Mouse (Mus musculus) c-Kit-negative CD71-positive TER-119-positive erythroid progenitor cells, embryonic 14.5 days (primary cell): ENCODE measurements around the gene Ubr4.
"Not testable (repeated sequence)": the region's sequence is repeated elsewhere in the genome, so short reads cannot be mapped to it uniquely, and the experiment has no call there.

Experiments
- DNase-seq: peaks from one replicate; pipeline ENCODE4 v3.0.0-alpha.2; 2013; ENCODE audit warnings: low read depth, low spot score

Ubr4 gene

DNA sequence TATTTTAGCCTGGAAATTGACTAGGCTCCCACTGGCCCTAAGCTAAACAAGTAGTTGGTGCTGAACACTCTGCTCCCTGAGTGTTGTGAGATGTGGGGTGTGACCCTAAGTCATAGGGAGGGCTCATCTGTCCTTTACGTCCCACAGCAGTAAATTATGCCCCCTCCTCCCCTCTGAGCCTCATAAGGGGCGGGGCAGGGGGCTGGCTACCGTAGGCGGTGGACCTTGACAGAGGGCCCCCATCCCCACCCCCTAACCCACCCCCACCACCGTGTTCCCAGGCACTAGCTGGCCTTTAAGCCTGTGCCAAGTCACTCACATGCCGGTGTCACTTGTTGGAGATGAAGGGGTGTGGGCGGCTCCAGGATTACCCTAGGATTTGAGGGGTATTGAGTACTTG is 132.1 kb downstream of the Ubr4 start:
- DNase-seq: no peak

DNA sequence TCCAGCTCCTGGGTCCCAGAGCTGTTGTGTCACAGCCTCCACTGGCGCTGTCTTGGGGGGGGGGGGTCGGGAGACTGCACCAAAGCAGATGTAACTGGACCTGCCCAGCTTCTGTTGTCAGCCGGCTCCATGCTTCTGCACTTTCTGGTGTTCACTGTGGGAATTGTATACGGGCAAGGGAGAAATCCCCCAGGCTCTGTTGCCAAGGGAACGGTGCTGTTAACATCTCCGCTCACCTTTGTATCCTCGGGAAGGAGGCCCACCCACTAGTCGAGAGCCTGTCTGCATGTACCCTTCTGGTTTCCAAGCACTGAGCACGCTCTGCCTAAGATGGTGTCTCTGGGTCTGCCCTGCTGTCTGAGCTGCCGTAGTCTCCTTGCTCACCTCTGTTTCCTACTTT is 134.7 kb downstream of the Ubr4 start:
- no peak for DNase-seq

DNA sequence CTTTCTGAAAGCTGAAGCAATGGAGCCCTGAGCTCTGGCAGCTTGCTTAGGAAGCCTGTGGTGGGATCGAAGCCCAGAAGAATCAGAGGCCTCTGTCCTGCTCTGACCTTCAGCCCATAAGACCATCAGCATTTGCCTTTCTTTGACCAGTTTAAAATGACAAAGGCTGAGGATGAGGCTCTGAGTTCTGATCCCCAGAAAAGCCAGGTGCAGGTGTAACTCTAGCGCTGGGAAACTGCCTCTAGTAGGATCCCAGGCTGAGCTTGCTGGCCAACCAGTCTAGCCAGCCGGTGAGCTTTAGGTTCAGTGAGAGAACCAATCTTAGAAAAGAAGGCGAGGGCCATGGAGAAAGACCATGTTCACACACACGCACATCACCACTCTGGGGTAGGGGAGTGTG is 135.9 kb downstream of the Ubr4 start:
- DNase-seq: no peak

DNA sequence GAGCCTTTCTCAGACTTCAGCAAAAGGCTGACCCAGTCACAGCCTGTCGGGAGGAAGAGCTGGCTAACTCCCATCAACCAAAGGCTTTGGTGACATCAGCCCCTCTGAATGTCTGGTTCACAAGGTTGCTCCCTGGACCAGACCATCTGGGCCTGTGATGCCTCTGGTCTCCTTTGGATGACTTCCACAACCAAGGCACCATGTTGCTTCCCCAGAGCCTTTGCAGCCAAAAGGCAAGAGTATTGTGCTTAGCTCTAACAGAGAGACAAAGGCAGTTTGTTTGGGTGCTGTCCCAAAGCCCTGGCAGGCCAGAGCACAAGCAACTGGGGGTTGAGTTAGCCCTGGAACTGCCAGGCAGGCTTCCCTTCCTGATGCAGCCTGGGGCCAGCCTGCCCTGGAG is 137.5 kb downstream of the Ubr4 start:
- DNase-seq: no peak

DNA sequence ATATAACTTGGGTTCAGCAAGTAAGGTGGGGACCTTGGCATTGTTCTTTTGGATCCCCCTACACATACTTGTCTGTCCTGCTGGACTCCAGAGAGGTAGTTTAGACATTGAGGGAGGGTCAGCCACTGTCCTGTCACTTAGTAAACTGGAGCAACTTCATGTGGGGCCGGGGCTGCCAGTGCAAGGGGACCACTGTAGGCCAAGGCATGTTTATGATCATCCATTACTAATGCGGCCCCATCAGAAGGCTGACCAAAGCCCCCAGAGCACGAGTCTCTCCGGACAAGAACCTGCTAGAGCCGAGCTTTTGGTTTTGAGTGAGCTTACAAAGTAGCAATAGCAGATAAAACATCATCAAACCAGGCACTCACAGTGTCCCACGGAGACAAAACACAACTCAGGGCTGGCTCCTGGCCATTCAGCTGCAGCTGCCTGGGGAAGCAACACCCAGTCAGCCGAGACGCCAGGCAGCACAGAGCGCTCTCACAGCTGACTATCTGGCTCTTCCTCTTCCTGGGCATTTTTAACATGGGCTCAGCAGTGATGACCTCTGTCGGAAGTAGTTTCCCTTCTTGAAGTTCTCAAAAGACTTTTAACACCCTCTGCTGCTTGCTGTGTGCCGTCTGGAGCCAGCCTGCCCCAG is 138.1 kb downstream of the Ubr4 start:
- no peak for DNase-seq

DNA sequence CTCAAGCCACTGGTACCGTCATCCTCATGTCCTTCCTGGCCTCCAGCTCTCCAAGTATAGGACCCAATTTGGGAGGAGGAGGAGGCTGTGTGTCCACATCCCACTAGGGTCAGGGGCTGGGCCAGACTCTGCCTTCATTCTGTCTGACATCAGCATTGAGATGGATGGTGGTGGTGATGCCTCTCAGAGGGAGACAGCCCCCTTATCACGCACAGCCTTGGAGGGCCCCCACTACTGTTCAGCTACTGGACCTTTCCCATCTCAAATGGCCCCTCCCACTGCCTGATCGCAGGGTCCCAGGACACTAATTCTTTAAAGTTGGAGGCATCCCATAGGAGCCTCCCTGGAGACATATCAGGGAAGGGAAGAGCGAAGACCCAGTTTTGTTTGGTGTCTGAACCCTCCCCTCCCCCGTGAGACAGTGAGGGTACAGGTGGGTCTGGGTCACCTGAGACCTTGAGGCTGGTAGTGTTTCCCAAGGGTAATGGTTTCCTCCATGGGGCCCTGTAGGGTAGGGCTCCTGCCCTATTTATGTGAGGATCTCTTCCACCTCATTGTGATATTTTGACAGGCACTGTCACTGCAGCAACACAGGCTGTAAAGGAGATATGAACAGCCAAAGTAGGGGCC is 139.2 kb downstream of the Ubr4 start:
- DNase-seq: no peak

DNA sequence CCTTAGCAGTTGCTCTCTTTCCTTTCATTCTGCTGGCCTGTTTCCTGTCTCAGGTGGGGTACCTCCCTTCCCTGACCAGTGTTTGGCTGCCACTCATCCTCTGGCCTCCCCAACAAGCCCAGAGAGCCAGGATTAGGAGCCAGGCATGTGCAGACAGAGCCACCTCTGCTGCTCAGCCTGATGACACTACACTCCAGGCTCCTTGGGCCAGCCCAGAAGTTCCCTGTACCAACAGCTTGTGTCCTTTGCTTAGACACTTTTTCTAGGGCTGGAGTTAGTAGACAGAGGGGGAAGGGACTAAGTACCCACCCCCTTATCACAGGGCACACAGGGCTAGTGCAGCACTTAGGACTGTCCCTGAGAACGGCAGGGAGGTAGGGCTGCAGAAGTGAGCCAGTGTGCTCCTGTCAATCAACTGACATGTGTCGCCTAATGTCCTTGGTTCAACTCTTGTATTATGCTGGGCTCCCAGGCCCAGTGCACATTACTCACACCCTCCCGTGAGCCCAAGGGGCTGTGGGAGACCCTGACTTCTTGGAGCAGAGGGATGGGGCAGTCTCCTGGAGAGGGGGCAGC is 139.9 kb downstream of the Ubr4 start:
- DNase-seq: no peak

DNA sequence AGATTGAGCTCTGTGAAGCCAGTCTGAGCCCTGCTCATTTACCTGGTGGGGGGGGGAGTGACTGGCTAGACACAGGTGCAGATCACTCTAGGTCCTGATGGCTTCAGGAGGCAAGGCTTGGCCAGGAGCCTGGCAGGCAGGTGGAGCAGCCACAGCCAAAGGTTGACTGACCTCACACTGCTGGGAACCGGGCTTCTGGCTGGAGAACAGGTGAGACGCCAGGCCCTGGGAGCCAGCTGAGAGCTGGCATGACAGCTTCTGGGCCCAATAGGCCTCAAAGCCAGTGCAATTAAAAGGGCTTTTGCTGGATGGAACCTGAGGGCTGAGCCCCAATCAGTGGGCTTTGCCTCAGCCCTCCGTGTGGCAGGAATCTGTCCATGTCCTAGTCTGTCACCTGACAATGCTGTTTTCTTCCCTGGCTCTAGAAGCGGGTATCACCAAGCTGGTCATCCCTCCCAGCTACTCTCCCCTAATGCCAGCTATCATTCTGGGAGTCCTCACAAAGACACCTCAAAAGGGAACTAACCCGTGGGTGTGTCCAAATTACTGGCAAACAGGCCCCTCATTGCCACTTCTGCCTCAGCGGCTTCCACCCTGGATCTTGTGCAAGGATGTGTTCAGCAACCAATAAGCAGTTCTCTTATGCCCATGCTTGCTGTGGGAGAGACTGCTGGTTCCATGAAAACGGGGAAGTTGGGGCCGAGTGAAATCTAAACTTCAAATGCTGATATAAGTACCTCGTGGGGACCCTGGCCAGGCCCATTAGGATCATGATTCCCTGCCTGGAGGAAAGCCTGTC is 141.0 kb downstream of the Ubr4 start:
- DNase-seq: no peak

DNA sequence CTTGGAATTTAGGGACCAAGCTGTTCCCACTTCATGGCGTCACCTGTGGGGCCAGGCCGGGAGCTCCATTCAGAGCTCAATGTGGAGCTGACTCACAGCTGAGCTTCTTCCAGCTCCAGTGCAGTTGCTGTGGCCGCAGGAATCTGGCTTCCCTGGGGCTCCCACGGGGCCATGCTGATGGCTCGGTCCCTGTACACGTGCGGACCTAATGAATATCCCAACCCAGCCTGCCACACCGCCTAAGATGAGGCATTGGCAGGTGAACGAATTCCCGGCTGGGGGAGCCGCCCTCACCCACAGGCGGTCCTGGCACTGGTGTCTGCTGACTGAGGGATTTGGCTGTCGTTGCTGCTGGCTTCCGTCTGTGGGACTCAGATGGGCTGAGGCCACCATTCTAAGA is 148.4 kb downstream of the Ubr4 start:
- DNase-seq: no peak

DNA sequence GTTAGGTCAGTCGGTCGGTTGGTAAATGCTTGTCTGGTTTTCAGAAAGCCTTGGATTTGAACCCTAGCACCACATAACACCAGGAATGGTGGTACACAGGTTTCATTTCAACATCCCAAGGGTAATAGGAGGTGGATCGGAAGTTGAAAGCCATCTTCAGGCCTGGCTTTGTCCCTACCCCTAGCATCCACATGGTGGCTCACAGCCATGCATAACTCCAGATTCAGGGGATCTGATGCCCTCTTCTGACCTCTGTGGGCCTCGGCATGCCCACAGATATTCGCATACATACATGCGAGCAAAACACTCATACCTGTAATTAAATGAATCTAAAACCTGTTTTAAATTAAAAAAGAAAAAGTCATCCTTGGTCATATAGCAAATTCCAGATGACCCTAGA is 149.3 kb downstream of the Ubr4 start:
- no peak for DNase-seq

DNA sequence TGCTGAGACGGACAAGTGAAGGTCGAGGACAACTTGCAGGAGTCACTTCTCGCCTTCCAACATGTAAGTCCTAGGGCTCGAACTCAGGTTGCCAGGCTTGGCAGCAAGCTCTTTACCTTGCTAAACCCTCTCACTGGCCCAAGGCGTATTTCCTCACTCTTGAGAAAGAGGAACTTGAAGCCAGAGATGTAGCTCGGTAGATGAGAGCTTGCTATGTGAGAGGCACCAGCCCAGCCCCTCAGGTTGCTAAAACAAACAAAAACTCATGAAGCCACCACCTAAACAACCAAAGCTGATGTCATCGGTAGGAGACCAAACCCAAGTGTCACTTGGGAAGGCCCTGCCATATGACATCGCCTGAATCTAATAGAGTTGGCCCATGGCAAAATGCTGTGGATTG is 151.5 kb downstream of the Ubr4 start:
- DNase-seq: no peak

DNA sequence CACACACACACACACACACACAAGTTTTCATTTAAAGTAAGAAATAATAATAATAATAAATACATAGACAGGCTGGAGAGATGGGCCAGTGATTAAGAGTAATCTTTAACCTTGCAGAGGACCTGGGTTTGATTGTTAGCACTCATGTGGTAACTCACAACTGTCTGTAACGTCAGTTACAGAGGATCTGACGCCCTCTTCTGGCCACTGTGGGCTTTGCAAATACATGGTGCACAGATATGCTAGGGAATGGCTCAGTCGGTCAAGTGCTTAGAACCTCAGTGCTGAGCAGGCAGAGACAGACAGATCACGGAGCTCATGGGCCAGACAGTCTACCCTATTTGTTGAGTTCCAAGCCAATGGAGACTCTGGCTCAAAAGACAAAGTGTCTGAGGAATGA is 153.3 kb downstream of the Ubr4 start:
- no peak for DNase-seq

DNA sequence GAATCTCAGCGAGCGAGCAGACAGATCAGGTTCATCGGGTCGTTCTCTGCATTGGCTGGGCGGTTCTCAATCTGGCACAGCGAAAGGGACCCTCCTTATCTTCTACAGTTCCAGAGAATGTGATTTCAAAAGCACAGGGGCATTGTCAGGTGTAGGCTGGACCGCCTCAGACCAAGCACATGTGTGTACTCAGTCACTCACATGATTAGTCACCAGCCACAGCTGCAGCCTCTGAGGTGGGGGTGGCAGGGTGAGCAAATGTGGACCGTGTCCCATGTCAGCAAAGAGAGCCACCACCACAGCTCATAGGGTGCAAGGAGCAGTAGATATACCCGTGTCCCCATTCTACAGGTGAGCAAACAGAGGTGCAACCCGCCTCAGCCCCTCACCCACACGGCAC is 154.3 kb downstream of the Ubr4 start:
- no peak for DNase-seq

DNA sequence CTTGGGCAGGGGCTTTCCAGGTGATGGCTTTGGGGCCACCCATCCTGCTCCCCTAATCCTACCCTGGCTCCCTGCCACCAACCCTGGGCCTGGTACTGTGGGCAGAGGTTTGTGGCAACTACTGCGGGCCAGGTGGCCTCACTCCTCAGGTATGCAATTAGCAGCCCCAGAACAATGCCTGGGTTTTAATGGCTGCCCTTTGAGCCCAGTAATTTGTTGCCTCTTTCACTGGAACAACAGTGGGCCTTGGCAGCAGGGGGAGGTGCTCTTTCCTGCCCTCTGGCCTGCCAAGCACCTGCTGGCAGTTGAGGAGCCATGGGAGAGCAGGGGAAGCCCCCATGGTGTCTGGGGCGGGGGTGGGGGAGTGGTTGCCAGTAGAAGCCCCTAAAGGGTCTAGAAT is 156.7 kb downstream of the Ubr4 start:
- DNase-seq: no peak

DNA sequence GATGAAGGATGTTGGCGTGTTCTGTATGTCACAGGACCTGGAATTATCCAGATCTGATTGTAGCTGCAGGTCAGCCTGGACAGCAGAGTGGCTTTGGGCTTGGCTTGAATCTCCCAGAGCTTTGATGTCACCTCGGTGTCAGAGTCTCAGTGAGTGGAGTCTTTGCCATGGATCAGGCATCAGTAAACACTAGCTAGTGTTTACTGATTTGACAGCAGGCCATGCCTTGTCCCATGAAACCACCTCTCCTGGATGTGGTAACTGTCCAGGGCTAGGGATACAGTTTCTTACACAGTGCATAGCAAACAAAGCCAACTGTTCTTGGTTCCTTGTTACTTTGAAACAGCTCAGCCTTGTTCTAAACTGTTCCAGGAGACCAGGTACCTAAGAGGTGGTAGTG is 159.1 kb downstream of the Ubr4 start:
- DNase-seq: no peak

DNA sequence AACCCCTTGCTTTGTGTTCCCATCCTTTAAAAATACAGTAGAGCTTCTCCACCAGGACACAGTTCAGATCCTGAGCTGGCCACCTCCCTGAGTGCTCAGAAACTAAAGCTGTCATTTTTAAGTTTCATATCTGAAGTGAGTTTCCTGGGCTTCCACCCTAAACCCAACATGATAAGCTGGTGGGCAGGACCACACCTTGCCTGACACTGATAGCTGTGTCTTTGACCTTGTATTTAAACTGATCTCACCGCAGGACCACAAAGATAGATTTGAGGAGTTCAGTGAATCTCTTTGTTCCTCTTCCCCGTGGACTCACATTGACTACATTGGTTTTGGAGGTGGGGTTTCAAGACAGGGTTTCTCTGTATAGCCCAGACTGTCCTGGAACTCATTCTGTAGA is 160.6 kb downstream of the Ubr4 start:
- DNase-seq: no peak

DNA sequence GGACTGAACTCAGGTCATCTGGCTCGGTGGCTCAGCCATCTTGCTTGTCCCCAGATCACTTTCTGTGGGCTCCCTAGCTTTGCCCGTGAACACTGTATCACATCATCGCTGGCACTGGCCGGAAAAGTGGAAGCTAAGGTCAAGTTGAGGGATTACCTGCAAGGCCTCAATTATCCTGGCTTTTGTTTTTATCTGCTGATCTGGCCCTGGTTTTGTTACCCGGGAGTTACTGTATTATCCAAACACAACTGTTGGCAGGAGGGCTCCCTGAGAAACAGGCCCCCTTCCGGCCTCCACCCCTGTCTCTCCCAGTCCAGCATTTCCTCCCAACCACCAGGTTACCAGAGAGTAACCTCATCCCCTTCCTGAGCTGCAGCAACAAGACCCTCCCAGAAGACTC is 166.8 kb downstream of the Ubr4 start:
- DNase-seq: no peak

DNA sequence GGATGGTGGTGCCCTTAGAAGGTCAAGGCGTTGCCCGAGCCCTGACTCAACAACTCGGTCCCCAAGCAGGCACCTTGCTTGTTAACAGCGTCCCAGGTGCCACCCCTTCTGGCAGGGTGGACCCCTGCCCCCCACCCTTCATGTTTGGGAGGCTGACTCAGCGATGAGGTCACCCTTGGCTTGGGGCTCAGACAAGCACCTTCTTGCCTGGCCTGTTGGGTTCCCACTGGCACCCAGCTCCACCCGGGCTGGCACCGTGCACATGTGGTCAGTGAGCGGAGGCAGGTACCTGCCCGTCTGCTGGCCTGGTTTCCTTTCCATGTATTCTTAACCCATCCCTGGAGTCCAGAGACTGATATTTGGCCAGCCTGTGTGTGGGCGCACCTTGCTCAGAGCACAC is 169.5 kb downstream of the Ubr4 start:
- no peak for DNase-seq

DNA sequence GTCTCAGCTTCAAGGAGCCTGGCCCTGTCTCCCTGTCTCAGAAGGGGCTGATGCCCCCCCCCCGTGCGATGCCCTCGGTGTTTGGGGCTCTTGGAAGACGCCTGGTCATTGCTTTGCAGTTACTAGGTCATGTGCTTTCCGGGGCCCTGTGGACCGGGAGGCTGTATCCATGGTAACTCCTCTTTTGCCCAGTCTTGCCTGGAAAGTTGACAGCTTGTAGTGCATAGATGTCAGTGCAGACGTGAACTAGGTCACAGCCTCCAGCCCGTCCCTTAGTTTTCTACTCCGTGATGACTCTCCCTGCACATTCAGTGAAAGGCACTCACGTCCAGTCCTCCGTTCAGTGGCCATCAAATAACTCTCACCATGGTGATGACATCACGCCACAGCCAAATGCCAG is 174.1 kb downstream of the Ubr4 start:
- no peak for DNase-seq

DNA sequence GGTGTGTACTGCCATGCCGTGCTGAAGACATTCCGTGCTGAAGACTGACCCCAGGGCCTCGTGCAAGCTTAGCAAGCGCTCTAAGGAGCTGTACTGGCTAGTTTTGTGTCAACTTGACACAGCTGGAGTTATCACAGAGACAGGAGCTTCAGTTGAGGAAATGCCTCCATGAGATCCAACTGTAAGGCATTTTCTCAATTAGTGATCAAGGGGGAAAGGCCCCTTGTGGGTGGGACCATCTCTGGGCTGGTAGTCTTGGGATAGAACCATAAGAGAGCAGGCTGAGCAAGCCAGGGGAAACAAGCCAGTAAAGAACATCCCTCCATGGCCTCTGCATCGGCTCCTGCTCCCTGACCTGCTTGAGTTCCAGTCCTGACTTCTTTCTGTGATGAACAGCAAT is 177.8 kb downstream of the Ubr4 start, which contains the start of gene Iffo2:
Gene Iffo2, plus strand, starts transcription at position 301 of the 400 bp plus-strand sequence.
- not testable (repeated sequence) for DNase-seq

DNA sequence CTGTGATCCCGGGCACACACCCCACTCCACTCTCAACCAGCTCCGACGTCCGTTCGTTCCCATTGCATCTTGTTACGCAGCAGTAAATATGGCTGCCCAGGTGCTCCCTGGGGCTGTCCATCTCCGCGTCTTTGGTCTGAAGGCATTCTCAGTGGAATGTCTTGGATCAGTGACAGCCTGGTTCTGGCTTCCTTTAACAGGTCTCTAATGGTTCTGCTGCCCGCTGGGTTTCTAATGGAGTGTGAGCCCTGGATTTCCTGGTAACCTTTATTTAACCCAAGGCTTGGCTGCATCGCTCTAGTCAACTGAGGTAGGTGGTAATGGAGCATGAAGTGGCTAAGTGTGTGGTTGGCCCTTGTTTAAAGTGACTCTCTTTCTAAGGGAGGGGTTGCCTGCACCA is 179.7 kb downstream of the Ubr4 start:
- DNase-seq: no peak

DNA sequence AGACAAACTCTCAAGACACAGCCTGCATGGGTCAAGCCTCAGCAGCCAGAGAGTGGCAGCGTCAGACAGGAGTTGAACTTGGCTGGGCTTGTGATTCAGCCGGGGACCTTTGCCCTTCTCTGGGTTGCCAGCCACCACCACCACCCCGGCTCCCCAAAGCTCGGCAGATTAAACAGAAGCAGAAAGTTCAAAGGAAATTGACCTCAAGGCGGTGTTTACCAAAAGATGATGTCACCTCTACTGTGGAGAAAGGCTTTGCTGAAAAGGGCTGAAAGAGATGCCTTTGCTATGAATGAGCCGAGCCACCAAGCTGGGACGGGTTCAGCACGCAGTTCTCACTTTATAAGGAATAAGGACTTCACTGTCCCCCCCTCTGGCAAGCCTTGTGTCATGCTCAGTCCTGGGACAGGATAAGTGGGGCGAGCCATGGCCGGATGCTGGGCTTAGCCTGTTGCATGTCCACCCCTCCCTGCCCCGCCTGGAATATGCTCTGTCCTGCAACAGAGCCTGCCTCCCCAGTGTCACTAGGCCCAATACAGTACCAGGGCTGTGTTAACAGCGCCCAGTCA is 182.8 kb downstream of the Ubr4 start:
- no peak for DNase-seq
